Mouse (Mus musculus) ES-E14 (cell line): ENCODE measurements around the gene Igf2bp3.

Experiments used
- HCFC1 ChIP-seq: IDR thresholded peaks from 2 replicates; pipeline ENCODE4 v1.6.1; 2012; ENCODE audit warnings: low read length, inconsistent platforms, borderline replicate concordance; ENCODE audit not compliant: insufficient read depth
- MAFK ChIP-seq: IDR thresholded peaks from 2 replicates; pipeline ENCODE4 v1.6.1; 2014; ENCODE audit warnings: mild to moderate bottlenecking, low read depth, low read length, inconsistent platforms; ENCODE audit not compliant: insufficient read depth
- ZC3H11A ChIP-seq: IDR thresholded peaks from 2 replicates; pipeline ENCODE4 v1.6.1; 2012; ENCODE audit warnings: low read depth, mild to moderate bottlenecking, inconsistent platforms, low read length, borderline replicate concordance
- ZNF384 ChIP-seq: IDR thresholded peaks from 2 replicates; pipeline ENCODE4 v1.6.1; 2012; ENCODE audit warnings: low read depth, low read length, inconsistent platforms

GRCm38 (mm10) chr6:49109196-49109595 is 105.6 kb downstream of the Igf2bp3 start:
- TF ChIP-seq ZC3H11A = no peak
- no peak for TF ChIP-seq ZNF384
- no peak for TF ChIP-seq MAFK
- TF ChIP-seq HCFC1 = no peak
